ENCODE assay signal across 8 mouse cellular contexts in the genomic region with DNA sequence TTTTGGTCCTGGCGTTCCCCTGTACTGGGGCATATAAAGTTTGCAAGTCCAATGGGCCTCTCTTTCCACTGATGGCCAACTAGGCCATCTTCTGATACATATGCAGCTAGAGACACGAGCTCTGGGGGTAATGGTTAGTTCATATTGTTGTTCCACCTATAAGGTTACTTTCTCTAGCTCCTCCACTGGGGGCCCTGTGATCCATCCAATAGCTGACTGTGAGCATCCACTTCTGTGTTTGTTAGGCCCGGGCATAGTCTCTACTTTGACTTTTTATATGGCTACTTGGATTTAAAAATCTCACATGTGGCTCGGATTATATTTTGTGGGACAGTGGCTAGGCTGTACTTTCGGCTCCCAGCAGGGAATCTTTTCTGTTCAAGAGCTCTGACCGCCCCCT. TPM values are rescaled to one million over a fixed set of nuclear protein-coding genes. Genes with fewer than 3 reads are reported as not detected.
DNase-seq lines count a peak whose midpoint lies in the region; ATAC-seq and TF ChIP-seq lines count a peak whose summit lies in the region.
"Not testable (repeated sequence)": the region's sequence is repeated elsewhere in the genome, so short reads cannot be mapped to it uniquely, and the experiment has no call there.

No protein-coding gene starts in this region.

- not testable (repeated sequence) for DNase-seq in Patski (ENCODE audit: low read depth, low spot score); left cerebral cortex, adult 2 months (ENCODE audit: extremely low spot score in 1 of 2, low spot score in 2 of 2); midbrain, embryonic 14.5 days

- peak; percentile 0 for ATAC-seq in Patski
- ATAC-seq in heart, embryonic 11.5 days (replicated peaks; ENCODE audit: insufficient number of reproducible peaks, low FRiP score, low TSS enrichment) = peak; percentile 5; the same call in 1 of the 2 replicates
- ATAC-seq in hindbrain, embryonic 16.5 days = peak; percentile 22
- not testable (repeated sequence) for ATAC-seq in liver, embryonic 16.5 days (ENCODE audit: low read depth); stomach, embryonic 14.5 days (ENCODE audit: insufficient number of reproducible peaks, insufficient read depth, low FRiP score, low read depth)
- ATAC-seq in midbrain, embryonic 14.5 days (ENCODE audit: low FRiP score, low TSS enrichment) = peak; percentile 31

- not testable (repeated sequence) for H3K9me3 ChIP-seq in erythroblast, embryonic 14.5 days (ENCODE audit: control insufficient read depth, low read length); heart, embryonic 11.5 days (replicated peaks; ENCODE audit: control insufficient read depth, low read length); hindbrain, embryonic 16.5 days (ENCODE audit: control insufficient read depth, low read length); liver, embryonic 16.5 days (replicated peaks; ENCODE audit: control insufficient read depth, low read length); midbrain, embryonic 14.5 days (ENCODE audit: control insufficient read depth, low read length); stomach, embryonic 14.5 days (ENCODE audit: control insufficient read depth, low read depth, low read length)

- peak overlapping the region; percentile 60; the same call in 1 of the 2 replicates for H3K27ac ChIP-seq in heart, embryonic 11.5 days (ENCODE audit: low read depth, low read length)
- peak overlapping the region; percentile 84 for H3K27ac ChIP-seq in hindbrain, embryonic 16.5 days (ENCODE audit: low read depth, low read length)
- H3K27ac ChIP-seq in left cerebral cortex, adult 2 months = peak overlapping the region; percentile 71
- 0 out of 2 replicates have a peak overlapping the region, but pooled peaks have one; percentile 44 for H3K27ac ChIP-seq in liver, embryonic 16.5 days (ENCODE audit: low read length)
- peak overlapping the region; percentile 84 for H3K27ac ChIP-seq in midbrain, embryonic 14.5 days (replicated peaks; ENCODE audit: low read depth, low read length)
- peak overlapping the region; percentile 76 for H3K27ac ChIP-seq in stomach, embryonic 14.5 days (ENCODE audit: low read length)

- POLR2A ChIA-PET in Patski (lab: Charles Lee) = not testable (repeated sequence)

- CTCF ChIA-PET in Patski (lab: Charles Lee) = interaction anchor here (1.1 to 2.4 kb wide), 2 partner anchors 10 to 210 kb away, joined by 3 to 8 read pairs; no protein-coding TSS in a partner anchor

- not testable (repeated sequence) for H3K27me3 ChIP-seq in Patski; erythroblast, embryonic 14.5 days (ENCODE audit: control insufficient read depth); heart, embryonic 11.5 days (ENCODE audit: control insufficient read depth, insufficient read depth, low read length); hindbrain, embryonic 16.5 days (replicated peaks; ENCODE audit: control insufficient read depth, insufficient read depth, low read length); liver, embryonic 16.5 days (ENCODE audit: control insufficient read depth, insufficient read depth, low read depth, low read length); midbrain, embryonic 14.5 days (ENCODE audit: control insufficient read depth, insufficient read depth, low read length); stomach, embryonic 14.5 days (ENCODE audit: control insufficient read depth, insufficient read depth, low read length)

- not testable (repeated sequence) for TF ChIP-seq CTCF in Patski (IDR thresholded peaks at IDR 0.05); left cerebral cortex, adult 2 months (IDR thresholded peaks at IDR 0.05)

- H3K9ac ChIP-seq in heart, embryonic 11.5 days (ENCODE audit: low read depth, low read length) = peak overlapping the region; percentile 94
- peak overlapping the region; percentile 67 for H3K9ac ChIP-seq in hindbrain, embryonic 16.5 days (ENCODE audit: low read depth, low read length)
- H3K9ac ChIP-seq in liver, embryonic 16.5 days (ENCODE audit: low read depth, low read length) = peak overlapping the region; percentile 64
- peak overlapping the region; percentile 74 for H3K9ac ChIP-seq in midbrain, embryonic 14.5 days (replicated peaks; ENCODE audit: low read length)
- peak overlapping the region; percentile 40; the same call in 1 of the 2 replicates for H3K9ac ChIP-seq in stomach, embryonic 14.5 days (replicated peaks; ENCODE audit: low read depth, low read length)

- in situ Hi-C loops in Patski (cut with MboI; ENCODE audit: low pct_unique_long_range_greater_than_20kb) = loop anchor here (25.0 kb wide), 1 partner anchor 779 kb away; no protein-coding TSS in a partner anchor

- H3K36me3 ChIP-seq in erythroblast, embryonic 14.5 days (ENCODE audit: control insufficient read depth) = peaks cover 25% of the 10 kb centered on the region
- H3K36me3 ChIP-seq in heart, embryonic 11.5 days (ENCODE audit: control insufficient read depth, insufficient read depth, low read length); hindbrain, embryonic 16.5 days (ENCODE audit: control insufficient read depth, insufficient read depth, low read length); liver, embryonic 16.5 days (ENCODE audit: control insufficient read depth, insufficient read depth): not testable (repeated sequence)
- H3K36me3 ChIP-seq in midbrain, embryonic 14.5 days (ENCODE audit: control insufficient read depth, insufficient read depth, low read length) = peaks cover 17% of the 10 kb centered on the region
- H3K36me3 ChIP-seq in stomach, embryonic 14.5 days (ENCODE audit: control insufficient read depth, insufficient read depth, low read length) = peaks cover 13% of the 10 kb centered on the region; the same call in 1 of the 2 replicates

- intact Hi-C loops in left cerebral cortex, adult 2 months (cut with DNase I) = not testable (repeated sequence)

- peak overlapping the region; percentile 91 for H3K4me2 ChIP-seq in heart, embryonic 11.5 days
- peak overlapping the region; percentile 53 for H3K4me2 ChIP-seq in hindbrain, embryonic 16.5 days (ENCODE audit: low read length)
- H3K4me2 ChIP-seq in liver, embryonic 16.5 days (ENCODE audit: low read depth, low read length) = peak overlapping the region; percentile 88
- H3K4me2 ChIP-seq in midbrain, embryonic 14.5 days (ENCODE audit: low read length) = peak overlapping the region; percentile 98
- H3K4me2 ChIP-seq in stomach, embryonic 14.5 days (replicated peaks; ENCODE audit: low read depth, low read length) = peak overlapping the region; percentile 45

- H3K4me3 ChIP-seq in erythroblast, embryonic 14.5 days (replicated peaks) = peak overlapping the region; percentile 79
- H3K4me3 ChIP-seq in heart, embryonic 11.5 days (ENCODE audit: low read depth, low read length) = peak overlapping the region; percentile 100
- peak overlapping the region; percentile 66 for H3K4me3 ChIP-seq in hindbrain, embryonic 16.5 days (ENCODE audit: low read length)
- H3K4me3 ChIP-seq in left cerebral cortex, adult 2 months = peak overlapping the region; percentile 98
- H3K4me3 ChIP-seq in liver, embryonic 16.5 days (ENCODE audit: low read depth, low read length) = peak overlapping the region; percentile 97
- peak overlapping the region; percentile 93 for H3K4me3 ChIP-seq in midbrain, embryonic 14.5 days (replicated peaks; ENCODE audit: low read depth, low read length)
- peak overlapping the region; percentile 94 for H3K4me3 ChIP-seq in stomach, embryonic 14.5 days (ENCODE audit: low read depth, low read length)

- 19% methylated on average over 6 of the region's 6 CpGs for WGBS in heart, embryonic 11.5 days (ENCODE audit: insufficient replicate concordance)
- 15% methylated on average over 6 of the region's 6 CpGs for WGBS in hindbrain, embryonic 16.5 days
- 16% methylated on average over 6 of the region's 6 CpGs for WGBS in liver, embryonic 16.5 days (ENCODE audit: insufficient replicate concordance)
- 20% methylated on average over 6 of the region's 6 CpGs for WGBS in midbrain, embryonic 14.5 days
- WGBS in stomach, embryonic 14.5 days = 18% methylated on average over 6 of the region's 6 CpGs

- H3K4me1 ChIP-seq in erythroblast, embryonic 14.5 days (ENCODE audit: control insufficient read depth) = peaks cover 29% of the 10 kb centered on the region
- H3K4me1 ChIP-seq in heart, embryonic 11.5 days (ENCODE audit: control insufficient read depth, insufficient read depth, low read length) = not testable (repeated sequence)
- H3K4me1 ChIP-seq in hindbrain, embryonic 16.5 days (ENCODE audit: control insufficient read depth, insufficient read depth, low read depth, low read length) = peaks cover 14% of the 10 kb centered on the region
- H3K4me1 ChIP-seq in liver, embryonic 16.5 days (ENCODE audit: control insufficient read depth, low read depth, low read length) = peaks cover 17% of the 10 kb centered on the region
- H3K4me1 ChIP-seq in midbrain, embryonic 14.5 days (ENCODE audit: control insufficient read depth, insufficient read depth, low read length) = peaks cover 14% of the 10 kb centered on the region
- peaks cover 13% of the 10 kb centered on the region for H3K4me1 ChIP-seq in stomach, embryonic 14.5 days (ENCODE audit: control insufficient read depth, insufficient read depth, low read length)

RNA-seq across cellular contexts. Expression of a gene that starts 0.6 kb away (rescaled TPM):
- 54.8 TPM for polyA plus RNA-seq in Patski (2021)
- polyA plus RNA-seq in erythroblast, embryonic 14.5 days (2012) = 1.8 and 2.1 TPM in 2 replicates
- 19.4 and 22.6 TPM in 2 replicates for polyA plus RNA-seq in heart, embryonic 11.5 days (2014; fragmentation: Nextera tagmentation; extraction: Ambion mirVana)
- 26.8 and 31.1 TPM in 2 replicates for polyA plus RNA-seq in hindbrain, embryonic 16.5 days (2015; fragmentation: Nextera tagmentation; extraction: Ambion mirVana)
- total RNA-seq in left cerebral cortex, adult 2 months (2021) = 10 to 100 TPM; 47.7 to 52.4 TPM
- 7.3 and 8.2 TPM in 2 replicates for polyA plus RNA-seq in liver, embryonic 16.5 days (2015; fragmentation: Nextera tagmentation; extraction: Ambion mirVana)
- 30.2 and 37.0 TPM in 2 replicates for polyA plus RNA-seq in midbrain, embryonic 14.5 days (2014; fragmentation: Nextera tagmentation; extraction: Ambion mirVana)
- 26.7 and 32.9 TPM in 2 replicates for polyA plus RNA-seq in stomach, embryonic 14.5 days (2014; fragmentation: Nextera tagmentation; extraction: Ambion mirVana)

Comparison
In these comparisons a context has a peak if more than half of its experiments do, and no peak if none do; other contexts are left out.
1. H3K4me2 ChIP-seq: peak in every context shown above with its lines; median percentile 98 in midbrain, embryonic 14.5 days; 91 in heart, embryonic 11.5 days; 88 in liver, embryonic 16.5 days; 53 in hindbrain, embryonic 16.5 days; 45 in stomach, embryonic 14.5 days.
2. H3K9ac ChIP-seq: peak in every context shown above with its lines; median percentile 94 in heart, embryonic 11.5 days; 74 in midbrain, embryonic 14.5 days; 67 in hindbrain, embryonic 16.5 days; 64 in liver, embryonic 16.5 days; 40 in stomach, embryonic 14.5 days.